Mouse (Mus musculus) neutrophil, adult 65 days (primary cell): ENCODE results near the gene Alg12. TPM values are rescaled to one million over a fixed set of nuclear protein-coding genes. Genes with fewer than 3 reads are reported as not detected.

Source experiments
- total RNA-seq: library from RNA; stranded (reverse); gene quantifications from 2 replicates; pipeline ENCODE4 v1.2.4, GENCODE M21; 2023

Gene Alg12
- total RNA-seq = 5.4 and 5.8 TPM in 2 replicates

GRCm38 (mm10) chr15:88819026-88819905, at the start of gene Alg12, which contains the start of gene Creld2:
Gene Alg12 (minus strand): TSS chr15:88819318.
Gene Creld2 (plus strand): TSS chr15:88819646.

GRCm38 (mm10) chr15:88861772-88862622, 42.9 kb upstream of the Alg12 start, which contains the start of gene Pim3:
Gene Pim3 (plus strand): TSS chr15:88862186.

Other genes starting within 250 kb of the Alg12 start
- not detected in 2 replicates for gene Zdhhc25, start 219.0 kb downstream of the Alg12 start, total RNA-seq
- gene Brd1, start 85.1 kb downstream of the Alg12 start, total RNA-seq = 59.8 and 83.7 TPM in 2 replicates
- 12.1 and 14.2 TPM in 2 replicates for gene Zbed4, start 67.7 kb downstream of the Alg12 start, total RNA-seq
- 22.0 and 27.8 TPM in 2 replicates for gene Creld2, start 328 bp upstream of the Alg12 start, total RNA-seq
- gene Pim3, start 42.9 kb upstream of the Alg12 start, total RNA-seq = 36.8 and 41.5 TPM in 2 replicates
- gene Ttll8, start 135.1 kb upstream of the Alg12 start, total RNA-seq = not detected in 2 replicates
- not detected in 2 replicates for gene Mlc1, start 159.7 kb upstream of the Alg12 start, total RNA-seq
- not detected in 2 replicates for gene Mov10l1, start 163.6 kb upstream of the Alg12 start, total RNA-seq
- gene Panx2, start 240.4 kb upstream of the Alg12 start, total RNA-seq = not detected in 2 replicates